Mouse (Mus musculus) stomach, postnatal 0 days (tissue): ENCODE results near the gene Lama2.

Source experiments
- CTCF ChIP-seq: IDR thresholded peaks from 2 replicates; pipeline ENCODE4 v1.5.1; 2016; ENCODE audit warnings: antibody characterized with exemption, low read depth, mild to moderate bottlenecking, moderate library complexity
- EP300 ChIP-seq: optimal IDR thresholded peaks from 2 replicates; pipeline ENCODE3; 2016; ENCODE audit warnings: antibody characterized with exemption

DNA sequence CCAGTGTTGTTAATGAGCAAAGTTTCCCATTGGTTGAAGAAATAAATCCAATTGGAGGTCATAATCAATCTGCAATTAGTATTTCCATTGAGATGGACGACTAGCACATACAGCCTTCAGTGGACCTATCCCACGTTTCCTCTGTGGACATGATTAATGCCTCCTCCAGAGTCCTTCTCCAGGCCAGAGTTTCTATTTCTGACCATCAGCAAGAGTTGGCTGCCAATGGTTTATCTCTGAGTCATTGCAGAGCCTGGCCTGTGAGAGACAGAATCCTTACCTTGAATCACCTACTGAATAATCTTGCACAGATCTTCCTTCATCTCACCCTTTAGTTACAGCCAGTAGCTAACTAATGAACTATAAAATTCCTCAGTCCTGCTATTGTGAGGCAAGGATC, 86.3 kb downstream of the Lama2 start:
- TF ChIP-seq EP300 (no peak), CTCF (no peak)
